Mouse (Mus musculus) stomach, postnatal 0 days (tissue): ENCODE results near the gene Tal1. TPM values are rescaled to one million over a fixed set of nuclear protein-coding genes. Genes with fewer than 3 reads are reported as not detected.

ENCODE experiments used
- ATAC-seq: fragments of 200-750 bp; cut with Nextera tagmentation; 2 replicates; pipeline ENCODE4 v1.8.0; 2017; ENCODE audit not compliant: low FRiP score, low TSS enrichment
- DNase-seq: peaks from one replicate; pipeline ENCODE4 v3.0.0-alpha.2; 2016; ENCODE audit warnings: low spot score
- H3K27ac ChIP-seq: fragments of 300-500 bp; sonication (generic); replicated peaks from 2 replicates; pipeline ENCODE4 v1.5.1; 2014; ENCODE audit warnings: mild to moderate bottlenecking, control low read depth
- H3K27me3 ChIP-seq: fragments of 300-500 bp; sonication (generic); 2 replicates; pipeline ENCODE4 v1.6.1; 2014; ENCODE audit warnings: low read length; ENCODE audit not compliant: control insufficient read depth, insufficient read depth
- H3K36me3 ChIP-seq: fragments of 300-500 bp; sonication (generic); 2 replicates; pipeline ENCODE4 v1.6.1; 2014; ENCODE audit warnings: low read length, mixed read lengths; ENCODE audit not compliant: control insufficient read depth, insufficient read depth
- H3K4me1 ChIP-seq: fragments of 300-500 bp; sonication (generic); replicated peaks from 2 replicates; pipeline ENCODE4 v1.6.1; 2014; ENCODE audit warnings: antibody characterized with exemption; ENCODE audit not compliant: control insufficient read depth, insufficient read depth
- H3K4me2 ChIP-seq: fragments of 300-500 bp; sonication (generic); replicated peaks from 2 replicates; pipeline ENCODE4 v1.6.1; 2014; ENCODE audit warnings: low read depth, mild to moderate bottlenecking, control low read depth, moderate library complexity
- H3K4me3 ChIP-seq: fragments of 300-500 bp; sonication (generic); 2 replicates; pipeline ENCODE4 v1.5.1; 2014; ENCODE audit warnings: low read depth, low read length, control low read depth
- H3K9ac ChIP-seq: fragments of 300-500 bp; sonication (generic); 2 replicates; pipeline ENCODE4 v1.6.1; 2014; ENCODE audit warnings: mild to moderate bottlenecking, low read length, control low read depth, mixed read lengths
- H3K9me3 ChIP-seq: fragments of 300-500 bp; sonication (generic); 2 replicates; pipeline ENCODE4 v1.6.1; 2016; ENCODE audit warnings: low read length; ENCODE audit not compliant: control insufficient read depth
- CTCF ChIP-seq: IDR thresholded peaks from 2 replicates; pipeline ENCODE4 v1.5.1; 2016; ENCODE audit warnings: antibody characterized with exemption, low read depth, mild to moderate bottlenecking, moderate library complexity
- EP300 ChIP-seq: optimal IDR thresholded peaks from 2 replicates; pipeline ENCODE3; 2016; ENCODE audit warnings: antibody characterized with exemption
- WGBS: fragments of 180-500 bp; shearing (Covaris S2); extraction: QIAGEN DNeasy Blood & Tissue Kit; methylation state at CpG from one replicate; pipeline ENCODE4 v1.1.7; 2014; 5-methylcytosine and 5-hydroxymethylcytosine counted together
- polyA plus RNA-seq: library from polyadenylated mRNA; unstranded; fragments of >200 nt; fragmentation: Nextera tagmentation; extraction: Ambion mirVana; gene quantifications from 2 replicates; pipeline ENCODE4 v1.2.1, GENCODE M21; 2015

Tal1 gene
- polyA plus RNA-seq, 1 experiment from 2014 or later = 0.19 TPM

DNA sequence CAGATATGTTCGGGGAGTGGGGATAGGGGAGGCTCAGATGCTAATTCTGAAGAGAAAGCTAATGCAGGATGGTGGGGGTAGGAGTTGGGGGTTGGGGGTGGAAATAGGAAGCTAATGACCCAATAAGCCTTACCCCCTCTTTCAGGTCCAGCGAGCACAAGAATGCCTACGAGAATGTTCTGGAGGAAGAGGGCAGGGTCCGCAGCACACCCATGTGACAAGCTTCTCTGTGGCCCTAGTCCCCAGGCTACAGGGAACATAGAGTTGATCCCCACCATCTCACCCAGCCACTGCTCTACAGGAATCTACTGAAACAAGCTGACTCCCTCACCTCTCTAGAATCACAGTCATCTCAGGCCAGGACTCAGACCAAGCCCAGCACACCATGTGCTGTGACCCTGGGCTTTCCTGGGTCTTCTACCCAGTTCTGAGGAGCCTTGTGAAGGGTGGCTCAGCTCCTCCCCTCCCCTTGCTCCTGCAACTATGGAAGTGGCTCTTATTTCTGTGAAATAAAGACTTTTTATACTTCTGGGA is 37.2 kb downstream of the Tal1 start:
- H3K4me2 ChIP-seq = no peak overlapping the region
- no peaks in the 10 kb centered on the region for H3K36me3 ChIP-seq
- WGBS = 88% methylated on average over 4 of the region's 4 CpGs
- no peak overlapping the region for H3K27ac ChIP-seq
- H3K9me3 ChIP-seq = no peaks in the 10 kb centered on the region
- H3K9ac ChIP-seq = no peak overlapping the region
- no peak overlapping the region for H3K4me3 ChIP-seq
- DNase-seq (no peak), ATAC-seq (no peak)
- 0 out of 2 replicates have a peak, but pooled peaks cover 2% of the 10 kb centered on the region for H3K4me1 ChIP-seq
- TF ChIP-seq CTCF (no peak), EP300 (no peak)
- H3K27me3 ChIP-seq = no peaks in the 10 kb centered on the region; the same call in 1 of the 2 replicates

GRCm38 (mm10) chr4:115094056-115094455 is 37.8 kb downstream of the Tal1 start:
- no peak overlapping the region for H3K27ac ChIP-seq
- no peak overlapping the region for H3K9ac ChIP-seq
- no peak for DNase-seq
- H3K36me3 ChIP-seq = no peaks in the 10 kb centered on the region
- no peaks in the 10 kb centered on the region for H3K9me3 ChIP-seq
- TF ChIP-seq CTCF (no peak), EP300 (no peak)
- no peak overlapping the region for H3K4me2 ChIP-seq
- 0 out of 2 replicates have a peak, but pooled peaks cover 2% of the 10 kb centered on the region for H3K4me1 ChIP-seq
- no peak overlapping the region for H3K4me3 ChIP-seq
- no peaks in the 10 kb centered on the region; the same call in 1 of the 2 replicates for H3K27me3 ChIP-seq
- WGBS = 75% methylated on average over 2 of the region's 2 CpGs
- ATAC-seq = no peak

DNA sequence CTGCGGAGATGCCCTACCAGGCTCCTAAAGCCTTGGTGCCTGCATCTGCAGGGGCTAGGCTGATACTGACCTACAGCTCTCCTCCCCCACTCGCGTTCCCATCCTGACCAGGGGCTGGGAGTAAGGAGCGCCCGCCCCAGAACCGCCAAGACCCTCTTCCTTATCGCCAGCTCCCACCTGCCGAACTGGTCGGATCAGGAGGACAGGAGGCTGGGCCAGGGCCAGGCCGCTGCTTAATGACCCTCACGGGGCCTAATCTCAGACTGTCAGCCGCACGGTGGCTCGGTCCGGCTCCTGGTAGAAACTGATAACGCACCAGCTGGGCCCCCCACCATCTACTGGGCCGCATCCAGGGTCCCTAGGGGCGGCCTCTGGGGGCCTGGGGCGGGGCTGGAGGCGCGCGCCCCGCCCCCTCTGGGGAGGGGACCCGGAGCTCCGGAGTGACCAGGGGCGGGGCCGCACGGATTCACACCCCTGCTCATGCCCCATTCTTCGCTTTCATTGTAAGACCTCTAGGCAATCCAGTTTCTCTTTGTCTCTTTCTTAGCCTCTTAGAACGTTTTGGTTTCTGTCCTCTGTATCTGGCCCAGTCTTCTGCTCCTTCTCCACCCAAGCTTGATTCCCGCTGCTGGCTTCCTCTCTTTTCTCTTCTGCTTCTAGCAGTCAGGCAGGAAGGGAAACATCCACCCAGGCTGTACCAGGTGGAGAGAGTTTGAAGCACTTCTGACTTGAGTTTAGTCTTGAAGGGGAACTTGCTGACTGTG is 39.6 kb downstream of the Tal1 start:
- TF ChIP-seq EP300 = no peak
- no peak for TF ChIP-seq CTCF
- Histone ChIP-seq H3K9me3 (no peaks in the 10 kb centered on the region), H3K36me3 (no peaks in the 10 kb centered on the region), H3K27me3 (no peaks in the 10 kb centered on the region; the same call in 1 of the 2 replicates), H3K4me3 (peak overlapping the region; percentile 47), H3K9ac (peak overlapping the region; percentile 56), H3K4me2 (peak overlapping the region; percentile 85), H3K27ac (peak overlapping the region; percentile 76), H3K4me1 (0 out of 2 replicates have a peak, but pooled peaks cover 2% of the 10 kb centered on the region)
- 2% methylated on average over 27 of the region's 31 CpGs for WGBS
- DNase-seq (peak; percentile 55), ATAC-seq (peak; percentile 55)

GRCm38 (mm10) chr4:115096435-115097145 is 40.4 kb downstream of the Tal1 start:
- DNase-seq (peak; percentile 29), ATAC-seq (peak; percentile 49; the same call in 1 of the 2 replicates)
- Histone ChIP-seq H3K27me3 (no peaks in the 10 kb centered on the region; the same call in 1 of the 2 replicates), H3K4me2 (peak overlapping the region; percentile 85), H3K4me3 (no peak overlapping the region; the same call in none of the 2 replicates), H3K4me1 (0 out of 2 replicates have a peak, but pooled peaks cover 2% of the 10 kb centered on the region), H3K9ac (no peak overlapping the region), H3K27ac (peak overlapping the region; percentile 76), H3K9me3 (no peaks in the 10 kb centered on the region), H3K36me3 (no peaks in the 10 kb centered on the region)
- WGBS = 20% methylated on average over 11 of the region's 11 CpGs
- TF ChIP-seq EP300 (no peak), CTCF (no peak)

GRCm38 (mm10) chr4:115097146-115097496 is 40.9 kb downstream of the Tal1 start:
- 3% methylated on average over 6 of the region's 6 CpGs for WGBS
- no peaks in the 10 kb centered on the region; the same call in 1 of the 2 replicates for H3K27me3 ChIP-seq

More at GRCm38 (mm10) chr4:115097146-115097496, 40.9 kb downstream of the Tal1 start:
- H3K4me2 ChIP-seq = peak overlapping the region; percentile 85
- peak; percentile 76 for TF ChIP-seq CTCF
- no peak for TF ChIP-seq EP300
- no peak for ATAC-seq
- DNase-seq = peak; percentile 29
- no peaks in the 10 kb centered on the region for H3K9me3 ChIP-seq
- no peak overlapping the region for H3K9ac ChIP-seq
- 0 out of 2 replicates have a peak, but pooled peaks cover 2% of the 10 kb centered on the region for H3K4me1 ChIP-seq
- no peaks in the 10 kb centered on the region for H3K36me3 ChIP-seq
- no peak overlapping the region; the same call in 1 of the 2 replicates for H3K4me3 ChIP-seq
- no peak overlapping the region; the same call in 1 of the 2 replicates for H3K27ac ChIP-seq
